Mouse (Mus musculus): ENCODE results near the gene H2-DMb1.

GRCm38 (mm10) chr17:34174075-34174474 lies 21.2 kb downstream of the H2-DMb1 start:
- TF ChIP-seq CTCF (conservative IDR thresholded peaks at IDR 0.05 in 1 of 2, IDR thresholded peaks at IDR 0.05 in 1 of 2; ENCODE audit: low read depth in 2 of 2, low read length in 2 of 2): no peak
- no peak for TF ChIP-seq UBTF (IDR thresholded peaks at IDR 0.05; ENCODE audit: low read depth, low read length)
